ENCODE assay signal across 7 mouse cellular contexts in genomic region chr2:135439546-135440517, GRCm38 (mm10).
DNase-seq lines count a peak whose midpoint lies in the region; ATAC-seq and TF ChIP-seq lines count a peak whose summit lies in the region.

No protein-coding gene starts in this region.

- peak overlapping the region; percentile 35; the same call in 1 of the 2 replicates for H3K9ac ChIP-seq in stomach, postnatal 0 days (ENCODE audit: low read length)

- no peaks in the 10 kb centered on the region for H3K36me3 ChIP-seq in stomach, postnatal 0 days (ENCODE audit: control insufficient read depth, insufficient read depth, low read length)

- H3K27me3 ChIP-seq in stomach, postnatal 0 days (ENCODE audit: control insufficient read depth, insufficient read depth, low read length): no peaks in the 10 kb centered on the region

- H3K27ac ChIP-seq in embryonic fibroblast, embryonic 13.5 days (ENCODE audit: insufficient read depth, low read length): peak overlapping the region; percentile 73
- peak overlapping the region; percentile 80 for H3K27ac ChIP-seq in stomach, postnatal 0 days (replicated peaks)

- intact Hi-C loops in heart, postnatal 10 days (cut with DNase I): loop anchor here (2.0 to 5.0 kb wide), 4 partner anchors 117 to 517 kb away; partner anchors contain the start of gene Plcb4

- peaks cover 3% of the 10 kb centered on the region; the same call in 1 of the 2 replicates for H3K4me1 ChIP-seq in embryonic fibroblast, embryonic 13.5 days (ENCODE audit: control insufficient read depth, insufficient read depth, low read length)
- H3K4me1 ChIP-seq in stomach, postnatal 0 days (replicated peaks; ENCODE audit: control insufficient read depth, insufficient read depth): no peaks in the 10 kb centered on the region

- WGBS in stomach, postnatal 0 days: 9% methylated on average over 7 of the region's 7 CpGs

- ATAC-seq in stomach, postnatal 0 days (ENCODE audit: low FRiP score, low TSS enrichment): peak; percentile 68; the same call in 1 of the 2 replicates

- H3K4me3 ChIP-seq in embryonic fibroblast, embryonic 13.5 days (ENCODE audit: insufficient read depth, low read length): peak overlapping the region; percentile 17
- no peak overlapping the region for H3K4me3 ChIP-seq in stomach, postnatal 0 days (ENCODE audit: low read depth, low read length)

- peak; percentile 82 for DNase-seq in NIH3T3 (ENCODE audit: low read depth)
- DNase-seq in brain, adult 2 months (ENCODE audit: low read depth, low spot score): peak; percentile 86
- DNase-seq in heart, postnatal 10 days: peak; percentile 48 to 61
- DNase-seq in kidney, postnatal 25 days: peak; percentile 54 to 69
- DNase-seq in mesoderm, embryonic 11.5 days (ENCODE audit: low read depth, low spot score): peak; percentile 65
- DNase-seq in stomach, postnatal 0 days (ENCODE audit: low spot score): peak; percentile 16

- TF ChIP-seq EP300 in stomach, postnatal 0 days (optimal IDR thresholded peaks at IDR 0.05): no peak

- no peak for TF ChIP-seq CTCF in embryonic fibroblast, embryonic 13.5 days (IDR thresholded peaks at IDR 0.05; ENCODE audit: borderline replicate concordance, insufficient read depth, low read length)
- TF ChIP-seq CTCF in stomach, postnatal 0 days (IDR thresholded peaks at IDR 0.05; ENCODE audit: low read depth): peak; percentile 84

- TF ChIP-seq POLR2A in embryonic fibroblast, embryonic 13.5 days (IDR thresholded peaks at IDR 0.05; ENCODE audit: low read depth, low read length): no peak

- peak overlapping the region; percentile 38 for H3K4me2 ChIP-seq in stomach, postnatal 0 days (replicated peaks; ENCODE audit: low read depth)

- H3K9me3 ChIP-seq in stomach, postnatal 0 days (ENCODE audit: control insufficient read depth, low read length): no peaks in the 10 kb centered on the region

Comparison
In these comparisons a context has a peak if more than half of its experiments do, and no peak if none do; other contexts are left out.
1. DNase-seq: peak in every context shown above with its lines; median percentile 86 in brain, adult 2 months; 82 in NIH3T3; 65 in mesoderm, embryonic 11.5 days; 62 in kidney, postnatal 25 days; 54 in heart, postnatal 10 days; 16 in stomach, postnatal 0 days.